Mouse (Mus musculus) cerebellum, postnatal 25 days (tissue): ENCODE results near the gene Gm21776.
"Not testable (repeated sequence)": the region's sequence is repeated elsewhere in the genome, so short reads cannot be mapped to it uniquely, and the experiment has no call there.

Experiments
- DNase-seq, 2 experiments: peaks; one replicate each; pipeline ENCODE4 v3.0.0; 2021; ENCODE audit warnings: mixed read lengths in 2 of 2

Gene Gm21776

DNA sequence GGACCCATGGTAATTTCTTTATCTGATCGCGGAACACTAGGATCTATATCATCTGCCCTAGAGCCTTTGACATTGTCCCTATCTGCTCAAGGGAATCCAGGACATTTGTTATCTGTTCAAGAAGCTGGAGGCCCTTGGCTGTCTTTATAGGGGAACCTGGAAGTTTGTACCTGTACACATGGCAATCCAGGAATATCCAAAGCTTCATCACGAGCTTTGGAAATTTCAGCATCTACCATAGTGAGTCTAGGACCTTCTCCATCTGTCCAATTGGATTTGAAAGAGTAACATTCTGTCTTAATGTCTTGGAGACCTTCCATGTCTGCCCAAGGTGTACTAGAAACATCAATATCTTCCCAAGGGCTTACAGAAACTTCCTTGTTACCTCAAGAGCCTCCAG, at the start of gene Gm21776:
TSS of gene Gm21776 (plus strand) at position 301 of the 400 bp plus-strand sequence.
- not testable (repeated sequence) for DNase-seq
